Mouse (Mus musculus) cerebellum, adult 2 months (tissue): ENCODE results near the gene H2-Ob.

ENCODE experiments used
- CTCF ChIP-seq: fragments of 200-500 bp; IDR thresholded peaks from 2 replicates; pipeline ENCODE4 v1.5.1; 2011; ENCODE audit warnings: low read depth, mild to moderate bottlenecking, control low read depth, low read length, moderate library complexity, borderline replicate concordance; ENCODE audit not compliant: insufficient read depth
- POLR2A ChIP-seq: fragments of 200-500 bp; IDR thresholded peaks from 2 replicates; pipeline ENCODE4 v1.6.1; 2011; ENCODE audit warnings: low read length, control low read depth, borderline replicate concordance; ENCODE audit not compliant: insufficient read depth

DNA sequence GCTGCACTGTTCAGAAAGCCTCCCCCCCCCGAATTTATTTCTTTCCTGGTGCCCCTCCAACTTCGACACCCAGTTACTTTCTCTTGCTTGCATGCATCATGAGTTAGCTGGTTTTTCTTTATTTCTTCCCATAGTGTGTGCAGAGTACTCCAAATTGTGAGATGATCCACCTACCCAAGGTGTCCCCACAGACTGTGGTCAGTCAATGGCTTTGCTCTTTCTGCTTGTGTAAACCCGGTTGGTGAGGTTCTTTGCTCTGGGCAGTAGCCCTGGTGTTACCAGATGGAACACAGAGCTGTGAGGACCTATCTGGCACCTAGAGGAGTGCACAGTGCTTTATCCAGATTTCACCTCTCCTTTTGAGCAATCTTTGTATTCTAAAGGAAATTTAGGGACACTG, 49.4 kb downstream of the H2-Ob start:
- TF ChIP-seq POLR2A (no peak), CTCF (no peak)
